Mouse (Mus musculus): ENCODE results near the gene Itgb1bp1.

The Itgb1bp1 gene

DNA sequence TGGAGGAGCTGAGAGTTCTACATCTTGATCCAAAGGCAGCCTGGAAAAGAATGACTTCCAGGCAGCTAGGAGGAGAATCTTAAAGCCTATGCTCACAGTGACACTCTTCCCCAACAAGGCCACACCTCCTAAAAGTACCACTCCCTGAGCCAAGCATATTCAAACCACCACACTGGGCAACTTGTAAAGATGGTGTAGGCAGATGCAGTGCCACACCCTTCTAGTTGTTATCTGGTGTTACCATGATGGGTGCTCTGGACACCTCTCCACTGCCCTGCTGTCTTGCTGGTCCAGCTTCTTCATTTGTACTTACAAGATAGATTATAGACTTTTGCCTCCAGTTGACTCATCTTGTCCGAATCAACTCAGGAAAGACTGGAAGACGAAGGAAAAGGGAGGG is 94.5 kb downstream of the Itgb1bp1 start:
- no peak for DNase-seq

Data from thymus, postnatal 25 days (tissue).